Mouse (Mus musculus): ENCODE results near the gene Thyn1. TPM values are rescaled to one million over a fixed set of nuclear protein-coding genes. Genes with fewer than 3 reads are reported as not detected.

The Thyn1 gene
- polyA plus RNA-seq, 1 experiment: 3.5 TPM

DNA sequence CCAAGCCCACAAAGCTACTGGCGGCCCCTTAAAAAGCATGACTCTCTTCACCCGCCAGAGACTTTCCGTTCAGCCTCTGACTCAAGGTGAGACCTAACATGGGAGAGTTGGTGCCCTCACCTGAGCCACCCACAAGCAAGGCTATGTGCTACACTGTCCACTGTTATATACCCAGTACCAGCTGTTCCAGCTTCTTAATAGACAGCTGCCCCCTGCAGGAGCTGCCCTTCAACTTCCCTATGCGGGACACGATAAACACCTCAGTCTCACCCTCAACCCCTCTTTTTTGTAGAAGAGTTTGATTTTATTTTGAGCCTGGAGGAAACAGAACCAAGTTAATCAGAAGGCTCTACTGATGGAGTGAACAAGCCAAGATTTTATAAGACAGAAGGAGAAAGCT is 7.4 kb downstream of the Thyn1 start:
- 92% methylated on average over 5 of the region's 5 CpGs for WGBS
- TF ChIP-seq CTCF (IDR thresholded peaks at IDR 0.05; ENCODE audit: extremely low read depth, insufficient read depth, insufficient read length, insufficient replicate concordance): no peak
- no peak for TF ChIP-seq POLR2A (IDR thresholded peaks at IDR 0.05; ENCODE audit: low read depth, low read length)
- no peak for DNase-seq (ENCODE audit: low read depth in 1 of 2, low spot score in 2 of 2)
- no peaks in the 10 kb centered on the region for H3K4me1 ChIP-seq (ENCODE audit: control insufficient read depth, insufficient read depth, insufficient read length)
- H3K4me3 ChIP-seq (ENCODE audit: extremely low read depth, insufficient read depth, insufficient read length): no peak overlapping the region
- H3K27ac ChIP-seq (ENCODE audit: insufficient read depth, low read length): no peak overlapping the region
- H3K27me3 ChIP-seq (ENCODE audit: control insufficient read depth, insufficient read depth, low read length): no peaks in the 10 kb centered on the region
- H3K36me3 ChIP-seq (ENCODE audit: control insufficient read depth, insufficient read depth, low read length): peaks cover 11% of the 10 kb centered on the region

GRCm38 (mm10) chr9:27009231-27009630 is 9.7 kb downstream of the Thyn1 start:
- no peak overlapping the region for H3K4me3 ChIP-seq (ENCODE audit: extremely low read depth, insufficient read depth, insufficient read length)
- H3K4me1 ChIP-seq (ENCODE audit: control insufficient read depth, insufficient read depth, insufficient read length): no peaks in the 10 kb centered on the region
- DNase-seq (ENCODE audit: low read depth in 1 of 2, low spot score in 2 of 2): no peak
- H3K36me3 ChIP-seq (ENCODE audit: control insufficient read depth, insufficient read depth, low read length): peaks cover 12% of the 10 kb centered on the region
- TF ChIP-seq CTCF (IDR thresholded peaks at IDR 0.05; ENCODE audit: extremely low read depth, insufficient read depth, insufficient read length, insufficient replicate concordance) (no peak), POLR2A (IDR thresholded peaks at IDR 0.05; ENCODE audit: low read depth, low read length) (no peak)
- H3K27ac ChIP-seq (ENCODE audit: insufficient read depth, low read length): no peak overlapping the region
- H3K27me3 ChIP-seq (ENCODE audit: control insufficient read depth, insufficient read depth, low read length): no peaks in the 10 kb centered on the region
- 92% methylated on average over 5 of the region's 5 CpGs for WGBS

GRCm38 (mm10) chr9:27011572-27011971 is 12.1 kb downstream of the Thyn1 start:
- peaks cover 15% of the 10 kb centered on the region for H3K36me3 ChIP-seq (ENCODE audit: control insufficient read depth, insufficient read depth, low read length)
- TF ChIP-seq CTCF (IDR thresholded peaks at IDR 0.05; ENCODE audit: extremely low read depth, insufficient read depth, insufficient read length, insufficient replicate concordance) (no peak), POLR2A (IDR thresholded peaks at IDR 0.05; ENCODE audit: low read depth, low read length) (no peak)
- 92% methylated on average over 4 of the region's 4 CpGs for WGBS
- 0 out of 2 replicates have a peak, but pooled peaks cover 2% of the 10 kb centered on the region for H3K27me3 ChIP-seq (ENCODE audit: control insufficient read depth, insufficient read depth, low read length)
- H3K27ac ChIP-seq (ENCODE audit: insufficient read depth, low read length): no peak overlapping the region
- H3K4me3 ChIP-seq (ENCODE audit: extremely low read depth, insufficient read depth, insufficient read length): no peak overlapping the region
- H3K4me1 ChIP-seq (ENCODE audit: control insufficient read depth, insufficient read depth, insufficient read length): no peaks in the 10 kb centered on the region
- DNase-seq (ENCODE audit: low read depth in 1 of 2, low spot score in 2 of 2): no peak

DNA sequence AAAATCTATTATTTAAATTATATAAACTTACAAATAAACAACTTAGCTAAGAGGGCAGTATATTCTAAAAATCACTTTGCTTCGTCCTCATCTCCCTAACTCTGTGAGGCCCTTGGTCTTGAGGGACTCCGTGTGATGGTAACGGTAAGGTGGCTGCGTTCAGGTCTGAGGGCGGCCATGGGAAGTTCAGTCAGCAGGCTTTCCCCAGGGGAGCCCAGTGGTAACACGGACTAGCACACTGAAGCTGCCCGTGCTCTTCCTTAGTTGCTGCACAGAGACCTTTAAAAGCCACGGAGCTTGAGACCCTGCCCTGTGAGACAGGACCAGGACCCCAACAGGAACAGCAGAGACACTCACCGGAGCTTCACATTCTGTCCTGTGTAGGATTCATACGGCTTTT is 19.5 kb downstream of the Thyn1 start:
- Histone ChIP-seq H3K4me3 (ENCODE audit: extremely low read depth, insufficient read depth, insufficient read length) (no peak overlapping the region), H3K4me1 (ENCODE audit: control insufficient read depth, insufficient read depth, insufficient read length) (peaks cover 3% of the 10 kb centered on the region; the same call in 1 of the 2 replicates), H3K27ac (ENCODE audit: insufficient read depth, low read length) (no peak overlapping the region), H3K27me3 (ENCODE audit: control insufficient read depth, insufficient read depth, low read length) (peaks cover 4% of the 10 kb centered on the region; the same call in 1 of the 2 replicates), H3K36me3 (ENCODE audit: control insufficient read depth, insufficient read depth, low read length) (peaks cover 5% of the 10 kb centered on the region)
- DNase-seq (ENCODE audit: low read depth in 1 of 2, low spot score in 2 of 2): peak in 1 of 2 experiments; percentile 43
- TF ChIP-seq POLR2A (IDR thresholded peaks at IDR 0.05; ENCODE audit: low read depth, low read length) (no peak), CTCF (IDR thresholded peaks at IDR 0.05; ENCODE audit: extremely low read depth, insufficient read depth, insufficient read length, insufficient replicate concordance) (no peak)
- WGBS: 65% methylated on average over 10 of the region's 10 CpGs

- WGBS: 13% methylated on average over 4 of the region's 4 CpGs
- no peak overlapping the region for H3K27ac ChIP-seq (ENCODE audit: insufficient read depth, low read length)
- no peak overlapping the region for H3K4me3 ChIP-seq (ENCODE audit: extremely low read depth, insufficient read depth, insufficient read length)
- H3K27me3 ChIP-seq (ENCODE audit: control insufficient read depth, insufficient read depth, low read length): peaks cover 2% of the 10 kb centered on the region; the same call in 1 of the 2 replicates
- H3K36me3 ChIP-seq (ENCODE audit: control insufficient read depth, insufficient read depth, low read length): no peaks in the 10 kb centered on the region
- peaks cover 14% of the 10 kb centered on the region; the same call in 1 of the 2 replicates for H3K4me1 ChIP-seq (ENCODE audit: control insufficient read depth, insufficient read depth, insufficient read length)
- no peak for TF ChIP-seq POLR2A (IDR thresholded peaks at IDR 0.05; ENCODE audit: low read depth, low read length)
- TF ChIP-seq CTCF (IDR thresholded peaks at IDR 0.05; ENCODE audit: extremely low read depth, insufficient read depth, insufficient read length, insufficient replicate concordance): no peak
- DNase-seq (ENCODE audit: low read depth in 1 of 2, low spot score in 2 of 2): peak; percentile 24 to 59
Measured at GRCm38 (mm10) chr9:27023681-27024080, 24.2 kb downstream of the Thyn1 start.

DNA sequence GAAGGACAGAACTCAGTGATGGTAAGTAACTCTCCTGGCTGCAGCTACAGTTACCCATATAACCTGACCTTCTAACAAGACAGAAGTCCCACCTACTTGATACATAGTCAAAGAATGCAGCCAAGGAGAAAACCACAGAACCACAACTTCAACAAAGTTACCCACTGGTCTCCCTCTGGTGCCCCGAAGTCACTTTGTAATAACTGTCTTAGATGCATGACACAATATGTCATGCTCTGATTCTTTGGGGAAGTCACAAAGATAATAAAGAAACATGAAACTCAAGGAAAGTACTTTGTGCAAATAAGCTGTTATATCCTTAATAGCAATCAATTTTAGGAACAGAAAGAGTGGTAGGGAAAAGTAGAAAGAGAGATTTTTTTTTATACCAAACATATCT is 27.2 kb downstream of the Thyn1 start:
- no peak overlapping the region for H3K27ac ChIP-seq (ENCODE audit: insufficient read depth, low read length)
- no peaks in the 10 kb centered on the region for H3K36me3 ChIP-seq (ENCODE audit: control insufficient read depth, insufficient read depth, low read length)
- no peak for TF ChIP-seq CTCF (IDR thresholded peaks at IDR 0.05; ENCODE audit: extremely low read depth, insufficient read depth, insufficient read length, insufficient replicate concordance)
- H3K4me3 ChIP-seq (ENCODE audit: extremely low read depth, insufficient read depth, insufficient read length): no peak overlapping the region
- DNase-seq (ENCODE audit: low read depth in 1 of 2, low spot score in 2 of 2): peak; percentile 61 to 76
- 0 out of 2 replicates have a peak, but pooled peaks cover 3% of the 10 kb centered on the region for H3K27me3 ChIP-seq (ENCODE audit: control insufficient read depth, insufficient read depth, low read length)
- H3K4me1 ChIP-seq (ENCODE audit: control insufficient read depth, insufficient read depth, insufficient read length): peaks cover 17% of the 10 kb centered on the region
- 2% methylated on average over 1 of the region's 1 CpGs for WGBS

DNA sequence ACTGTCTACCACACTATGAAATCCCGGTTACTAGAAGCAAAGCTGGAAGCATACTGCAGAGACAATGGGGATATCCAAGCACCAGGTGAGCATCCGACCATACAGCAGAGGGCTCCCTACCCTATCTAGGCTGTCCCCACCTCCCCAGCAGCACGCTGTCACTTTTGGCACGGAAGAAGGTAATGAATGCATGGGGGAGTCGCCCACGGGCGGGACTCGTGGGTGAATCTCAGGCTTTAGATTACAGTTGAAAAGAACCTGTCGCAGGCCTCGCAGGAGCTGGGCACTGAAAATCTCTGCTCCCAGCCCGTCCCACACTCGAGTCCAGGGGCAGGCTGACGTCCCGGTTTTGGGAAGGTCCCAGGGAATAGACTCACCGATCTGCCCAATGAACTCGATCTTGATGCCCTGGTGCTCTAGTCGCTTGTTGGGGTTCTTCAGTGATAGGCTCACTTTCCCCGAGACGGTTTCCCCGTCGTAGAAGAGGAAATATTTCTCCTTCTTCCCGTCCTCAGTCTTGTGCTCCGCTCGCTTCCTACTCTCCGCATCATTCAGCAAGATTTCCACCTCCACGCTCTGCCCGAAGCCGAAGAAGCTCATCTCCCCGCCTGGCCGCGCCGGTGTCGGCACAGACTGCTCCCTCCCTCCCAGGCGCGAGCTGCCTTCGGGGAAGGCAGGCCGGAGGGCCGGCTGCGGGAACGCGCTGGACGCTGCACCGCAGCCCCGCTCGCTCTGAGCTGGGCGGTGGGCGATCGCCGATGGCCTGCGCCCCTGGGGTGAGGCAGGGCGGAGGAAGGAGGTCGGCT is 29.7 kb downstream of the Thyn1 start:
- peak overlapping the region; percentile 82 for H3K4me3 ChIP-seq (ENCODE audit: extremely low read depth, insufficient read depth, insufficient read length)
- 0 out of 2 replicates have a peak, but pooled peaks cover 3% of the 10 kb centered on the region for H3K27me3 ChIP-seq (ENCODE audit: control insufficient read depth, insufficient read depth, low read length)
- H3K27ac ChIP-seq (ENCODE audit: insufficient read depth, low read length): peak overlapping the region; percentile 68
- TF ChIP-seq POLR2A (IDR thresholded peaks at IDR 0.05; ENCODE audit: low read depth, low read length): no peak
- TF ChIP-seq CTCF (IDR thresholded peaks at IDR 0.05; ENCODE audit: extremely low read depth, insufficient read depth, insufficient read length, insufficient replicate concordance): no peak
- under 1% methylated on average over 50 of the region's 52 CpGs for WGBS
- peak in 1 of 2 experiments; percentile 17 for DNase-seq (ENCODE audit: low read depth in 1 of 2, low spot score in 2 of 2)
- peaks cover 14% of the 10 kb centered on the region for H3K4me1 ChIP-seq (ENCODE audit: control insufficient read depth, insufficient read depth, insufficient read length)
- H3K36me3 ChIP-seq (ENCODE audit: control insufficient read depth, insufficient read depth, low read length): no peaks in the 10 kb centered on the region

All from spleen, adult 2 months (tissue).